Mouse (Mus musculus) liver, postnatal 0 days (tissue): ENCODE data around the gene Il21r.

ENCODE experiments used
- CTCF ChIP-seq: sonication (generic); IDR thresholded peaks from 2 replicates; pipeline ENCODE4 v1.5.1; 2016; ENCODE audit warnings: antibody characterized with exemption, low read depth
- EP300 ChIP-seq: IDR thresholded peaks from 2 replicates; pipeline ENCODE4 v1.6.1; 2016; ENCODE audit warnings: antibody characterized with exemption, low read depth, mild to moderate bottlenecking

DNA sequence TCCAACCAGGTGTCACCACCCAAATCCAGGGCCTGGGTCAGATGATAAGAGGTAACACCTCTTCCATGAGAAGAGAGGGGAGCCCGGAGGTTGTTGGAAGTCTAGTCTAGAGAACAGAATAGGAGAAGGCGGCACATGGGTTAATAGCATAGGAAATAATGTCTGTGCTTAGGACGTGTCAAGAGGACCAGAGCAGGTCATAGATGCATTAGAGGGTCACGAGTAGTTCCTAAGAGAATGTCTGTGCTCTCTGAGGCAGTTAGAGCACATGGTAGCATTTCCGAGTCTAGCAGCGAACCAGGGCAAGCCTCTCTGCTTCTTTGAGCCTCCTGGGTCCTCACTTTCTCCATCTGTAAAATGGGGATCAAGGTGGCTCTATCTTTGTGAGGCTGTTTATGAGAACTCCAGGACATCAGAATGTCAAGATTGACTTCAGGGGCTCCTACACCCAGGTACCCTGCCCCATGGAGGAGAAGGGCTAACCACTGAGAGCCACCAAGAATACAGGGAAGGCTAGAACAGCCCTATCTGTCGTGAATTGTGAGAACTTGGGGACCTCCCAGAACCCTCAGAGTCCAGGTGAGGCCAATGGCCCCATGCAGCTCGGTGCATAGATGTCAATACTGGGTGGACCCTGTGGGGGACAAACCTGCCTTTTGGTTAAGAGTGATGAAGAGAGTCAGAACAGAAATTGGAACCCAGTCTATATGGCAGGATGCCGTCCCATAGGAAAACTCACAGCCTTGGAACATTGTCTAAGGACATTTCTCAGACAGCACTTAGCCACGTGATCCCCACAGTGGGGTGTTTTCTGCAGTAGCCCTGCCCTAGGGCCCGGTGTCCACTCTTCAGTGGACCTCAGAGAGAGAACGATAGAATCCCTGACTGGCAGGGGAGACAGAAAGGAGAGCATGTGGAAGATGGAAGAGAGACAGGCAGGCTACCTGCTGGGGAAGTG is 1.4 kb downstream of the Il21r start:
- TF ChIP-seq CTCF, result no peak
- TF ChIP-seq EP300, result no peak
